Comparison of ENCODE assay signal across 21 mouse cellular contexts in genomic region chr5:52564351-52564750, GRCm38 (mm10). TPM values are rescaled to one million over a fixed set of nuclear protein-coding genes. Genes with fewer than 3 reads are reported as not detected.
A peak's percentile ranks its signal among the peaks of the same experiment; 100 is the strongest.
DNase-seq lines count a peak whose midpoint lies in the region; ATAC-seq lines count a peak whose summit lies in the region.
"Had no signal": no experiment of that assay in that cellular context is flagged by ENCODE, and none has a peak within 500 bp of the region (broad histone marks: within the 10 kb centered on the region; RNA-seq: fewer than 3 reads in every experiment).

No protein-coding gene starts in this region.

- DNase-seq in embryonic facial prominence, embryonic 10.5 days (ENCODE audit: low spot score): no peak
- DNase-seq in limb, embryonic 10.5 days (ENCODE audit: low spot score): no peak
- peak; percentile 66 for DNase-seq in embryonic facial prominence, embryonic 14.5 days (ENCODE audit: low spot score)
- DNase-seq in embryo, embryonic 10 days (ENCODE audit: low spot score): no peak
- DNase-seq in adrenal gland, postnatal 25 days: no peak
- DNase-seq: adrenal gland, adult 8-10 months; cerebellum, adult 11 months; cerebellum, postnatal 36 days; gastrocnemius, postnatal 36 days; heart, postnatal 10 days; layer of hippocampus, postnatal 36 days; liver, embryonic 13.5 days; thymus, postnatal 14 days had no signal

- H3K9me3 ChIP-seq in embryonic facial prominence, embryonic 12.5 days: no peaks in the 10 kb centered on the region
- H3K9me3 ChIP-seq in embryonic facial prominence, embryonic 10.5 days: peaks cover 7% of the 10 kb centered on the region
- H3K9me3 ChIP-seq in limb, embryonic 13.5 days: peaks cover 9% of the 10 kb centered on the region; the same call in 1 of the 2 replicates
- no peaks in the 10 kb centered on the region for H3K9me3 ChIP-seq in limb, embryonic 10.5 days (replicated peaks)
- H3K9me3 ChIP-seq in embryonic facial prominence, embryonic 14.5 days (ENCODE audit: control insufficient read depth, low read length): peaks cover 12% of the 10 kb centered on the region
- H3K9me3 ChIP-seq in stomach, embryonic 15.5 days: no peaks in the 10 kb centered on the region
- H3K9me3 ChIP-seq: liver, embryonic 13.5 days had no signal

- H3K27ac ChIP-seq in embryonic facial prominence, embryonic 12.5 days: no peak overlapping the region
- H3K27ac ChIP-seq in embryonic facial prominence, embryonic 10.5 days (replicated peaks): no peak overlapping the region
- H3K27ac ChIP-seq in limb, embryonic 13.5 days: no peak overlapping the region
- H3K27ac ChIP-seq in limb, embryonic 10.5 days: no peak overlapping the region
- no peak overlapping the region for H3K27ac ChIP-seq in embryonic facial prominence, embryonic 14.5 days (replicated peaks; ENCODE audit: low read depth, low read length)
- 0 out of 2 replicates have a peak overlapping the region, but pooled peaks have one; percentile 4 for H3K27ac ChIP-seq in stomach, embryonic 15.5 days
- H3K27ac ChIP-seq: kidney, embryonic 15.5 days; liver, embryonic 13.5 days; lung, embryonic 15.5 days had no signal

- no peak overlapping the region for H3K9ac ChIP-seq in embryonic facial prominence, embryonic 12.5 days
- H3K9ac ChIP-seq in limb, embryonic 13.5 days: peak overlapping the region; percentile 1; the same call in 1 of the 2 replicates
- no peak overlapping the region for H3K9ac ChIP-seq in embryonic facial prominence, embryonic 14.5 days (ENCODE audit: low read depth, low read length)
- H3K9ac ChIP-seq in stomach, embryonic 15.5 days: no peak overlapping the region
- H3K9ac ChIP-seq: kidney, embryonic 15.5 days; liver, embryonic 13.5 days; lung, embryonic 15.5 days had no signal

- ATAC-seq in embryonic facial prominence, embryonic 12.5 days (ENCODE audit: insufficient number of reproducible peaks, insufficient read depth, low FRiP score, low TSS enrichment): no peak
- ATAC-seq in limb, embryonic 13.5 days (ENCODE audit: low FRiP score, low read depth): no peak
- ATAC-seq in embryonic facial prominence, embryonic 14.5 days (ENCODE audit: low read depth): no peak; the same call in none of the 2 replicates
- no peak for ATAC-seq in stomach, embryonic 15.5 days (ENCODE audit: insufficient read depth, low FRiP score, low read depth)
- ATAC-seq: hindbrain, embryonic 16.5 days had no signal

- no peak overlapping the region for H3K4me3 ChIP-seq in embryonic facial prominence, embryonic 12.5 days
- no peak overlapping the region for H3K4me3 ChIP-seq in embryonic facial prominence, embryonic 10.5 days
- H3K4me3 ChIP-seq in limb, embryonic 13.5 days: no peak overlapping the region
- no peak overlapping the region for H3K4me3 ChIP-seq in limb, embryonic 10.5 days
- peak overlapping the region; percentile 63; the same call in 1 of the 2 replicates for H3K4me3 ChIP-seq in embryonic facial prominence, embryonic 14.5 days (ENCODE audit: low read depth, low read length)
- peak overlapping the region; percentile 64 for H3K4me3 ChIP-seq in stomach, embryonic 15.5 days (replicated peaks)
- H3K4me3 ChIP-seq: liver, embryonic 13.5 days had no signal

- WGBS in embryonic facial prominence, embryonic 12.5 days: 28% methylated on average over 3 of the region's 3 CpGs
- WGBS in embryonic facial prominence, embryonic 10.5 days: 32% methylated on average over 3 of the region's 3 CpGs
- 38% methylated on average over 3 of the region's 3 CpGs for WGBS in limb, embryonic 13.5 days
- 45% methylated on average over 3 of the region's 3 CpGs for WGBS in limb, embryonic 10.5 days
- 18% methylated on average over 3 of the region's 3 CpGs for WGBS in embryonic facial prominence, embryonic 14.5 days
- 31% methylated on average over 3 of the region's 3 CpGs for WGBS in stomach, embryonic 15.5 days

- H3K4me2 ChIP-seq in embryonic facial prominence, embryonic 12.5 days (replicated peaks): 0 out of 2 replicates have a peak overlapping the region, but pooled peaks have one; percentile 94
- H3K4me2 ChIP-seq in limb, embryonic 13.5 days (replicated peaks): no peak overlapping the region; the same call in 1 of the 2 replicates
- H3K4me2 ChIP-seq in embryonic facial prominence, embryonic 14.5 days (ENCODE audit: low read depth, low read length): peak overlapping the region; percentile 95
- H3K4me2 ChIP-seq in stomach, embryonic 15.5 days: peak overlapping the region; percentile 90

- H3K36me3 ChIP-seq in embryonic facial prominence, embryonic 12.5 days: no peaks in the 10 kb centered on the region
- no peaks in the 10 kb centered on the region for H3K36me3 ChIP-seq in embryonic facial prominence, embryonic 10.5 days (replicated peaks)
- no peaks in the 10 kb centered on the region for H3K36me3 ChIP-seq in limb, embryonic 13.5 days
- H3K36me3 ChIP-seq in limb, embryonic 10.5 days: no peaks in the 10 kb centered on the region
- H3K36me3 ChIP-seq in embryonic facial prominence, embryonic 14.5 days (ENCODE audit: control insufficient read depth, insufficient read depth, low read length): no peaks in the 10 kb centered on the region
- H3K36me3 ChIP-seq in stomach, embryonic 15.5 days: no peaks in the 10 kb centered on the region
- H3K36me3 ChIP-seq: kidney, embryonic 15.5 days; liver, embryonic 13.5 days; lung, embryonic 15.5 days had no signal

- H3K27me3 ChIP-seq in embryonic facial prominence, embryonic 12.5 days: peaks cover 12% of the 10 kb centered on the region
- peaks cover 46% of the 10 kb centered on the region for H3K27me3 ChIP-seq in embryonic facial prominence, embryonic 10.5 days (replicated peaks; ENCODE audit: low read depth, poor library complexity, severe bottlenecking)
- H3K27me3 ChIP-seq in limb, embryonic 13.5 days: peaks cover 50% of the 10 kb centered on the region
- peaks cover 38% of the 10 kb centered on the region for H3K27me3 ChIP-seq in limb, embryonic 10.5 days (ENCODE audit: low read depth, poor library complexity, severe bottlenecking)
- H3K27me3 ChIP-seq in embryonic facial prominence, embryonic 14.5 days (replicated peaks; ENCODE audit: control insufficient read depth, insufficient read depth, low read length): peaks cover 5% of the 10 kb centered on the region; the same call in 1 of the 2 replicates
- H3K27me3 ChIP-seq in stomach, embryonic 15.5 days (replicated peaks): no peaks in the 10 kb centered on the region
- H3K27me3 ChIP-seq: CH12.LX had no signal

- peaks cover 19% of the 10 kb centered on the region for H3K4me1 ChIP-seq in embryonic facial prominence, embryonic 12.5 days
- peaks cover 26% of the 10 kb centered on the region for H3K4me1 ChIP-seq in embryonic facial prominence, embryonic 10.5 days
- H3K4me1 ChIP-seq in limb, embryonic 13.5 days: peaks cover 18% of the 10 kb centered on the region
- peaks cover 16% of the 10 kb centered on the region for H3K4me1 ChIP-seq in limb, embryonic 10.5 days
- peaks cover 8% of the 10 kb centered on the region for H3K4me1 ChIP-seq in embryonic facial prominence, embryonic 14.5 days (ENCODE audit: control insufficient read depth, insufficient read depth, low read length)
- H3K4me1 ChIP-seq in stomach, embryonic 15.5 days: 0 out of 2 replicates have a peak, but pooled peaks cover 6% of the 10 kb centered on the region
- H3K4me1 ChIP-seq: liver, embryonic 13.5 days had no signal

RNA-seq across cellular contexts. Expression of gene Lgi2, which starts 1.9 kb away (rescaled TPM):
- 4.1 and 4.5 TPM in 2 replicates for polyA plus RNA-seq in embryonic facial prominence, embryonic 12.5 days (2016; fragmentation: Nextera tagmentation; extraction: Ambion mirVana)
- polyA plus RNA-seq in embryonic facial prominence, embryonic 10.5 days (2016; fragmentation: Nextera tagmentation; extraction: Ambion mirVana): 1.7 and 2.0 TPM in 2 replicates
- 2.4 and 2.8 TPM in 2 replicates for polyA plus RNA-seq in limb, embryonic 13.5 days (2015; fragmentation: Nextera tagmentation; extraction: Ambion mirVana)
- polyA plus RNA-seq in limb, embryonic 10.5 days (2016; fragmentation: Nextera tagmentation; extraction: Ambion mirVana): 0.88 and 1.1 TPM in 2 replicates
- polyA plus RNA-seq in embryonic facial prominence, embryonic 14.5 days (2014; fragmentation: Nextera tagmentation; extraction: Ambion mirVana): 9.6 and 9.8 TPM in 2 replicates
- polyA plus RNA-seq in stomach, embryonic 15.5 days (2015; fragmentation: Nextera tagmentation; extraction: Ambion mirVana): 14.1 and 16.1 TPM in 2 replicates
- 0.46 and 0.52 TPM in 2 replicates for total RNA-seq in adrenal gland, postnatal 25 days (2021)
- total RNA-seq: CH12.LX; neutrophil, adult 5-6 weeks had no signal

Comparison
In these comparisons a context has a peak if more than half of its experiments do, and no peak if none do; other contexts are left out.
1. H3K4me3 ChIP-seq: peak in embryonic facial prominence, embryonic 14.5 days (single experiment) and stomach, embryonic 15.5 days (single experiment); none in embryonic facial prominence, embryonic 12.5 days (single experiment), embryonic facial prominence, embryonic 10.5 days (single experiment), limb, embryonic 13.5 days (single experiment) and limb, embryonic 10.5 days (single experiment).